Mouse (Mus musculus): ENCODE data around the gene Gspt2.
"Not testable (repeated sequence)": the region's sequence is repeated elsewhere in the genome, so short reads cannot be mapped to it uniquely, and the experiment has no call there.

Gspt2 gene

DNA sequence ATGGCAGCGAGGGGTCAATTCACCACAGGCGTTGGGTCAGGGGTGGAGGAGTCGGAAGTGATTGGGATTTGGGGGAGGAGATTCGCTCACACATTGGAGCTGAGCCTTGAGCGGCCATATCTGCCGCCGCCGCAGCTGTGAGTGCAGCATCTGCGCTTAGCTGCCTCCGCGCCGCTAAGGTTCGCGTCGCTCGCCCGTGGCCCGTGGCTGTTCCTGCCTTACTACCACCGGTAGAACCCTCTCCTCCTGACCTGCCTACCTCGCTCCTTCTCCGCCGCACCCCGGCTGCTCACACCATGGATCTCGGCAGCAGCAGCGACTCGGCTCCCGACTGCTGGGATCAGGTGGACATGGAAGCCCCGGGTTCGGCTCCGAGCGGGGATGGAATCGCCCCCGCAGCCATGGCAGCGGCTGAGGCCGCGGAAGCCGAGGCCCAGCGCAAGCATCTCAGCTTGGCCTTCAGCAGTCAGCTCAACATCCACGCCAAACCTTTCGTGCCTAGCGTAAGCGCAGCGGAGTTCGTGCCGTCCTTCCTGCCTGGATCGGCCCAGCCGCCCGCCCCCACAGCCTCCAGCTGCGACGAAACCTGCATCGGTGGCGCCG is at the start of gene Gspt2:
Gspt2 (plus strand) TSS at position 109 of the 603 bp plus-strand sequence.
- peak; percentile 47 for DNase-seq

DNA sequence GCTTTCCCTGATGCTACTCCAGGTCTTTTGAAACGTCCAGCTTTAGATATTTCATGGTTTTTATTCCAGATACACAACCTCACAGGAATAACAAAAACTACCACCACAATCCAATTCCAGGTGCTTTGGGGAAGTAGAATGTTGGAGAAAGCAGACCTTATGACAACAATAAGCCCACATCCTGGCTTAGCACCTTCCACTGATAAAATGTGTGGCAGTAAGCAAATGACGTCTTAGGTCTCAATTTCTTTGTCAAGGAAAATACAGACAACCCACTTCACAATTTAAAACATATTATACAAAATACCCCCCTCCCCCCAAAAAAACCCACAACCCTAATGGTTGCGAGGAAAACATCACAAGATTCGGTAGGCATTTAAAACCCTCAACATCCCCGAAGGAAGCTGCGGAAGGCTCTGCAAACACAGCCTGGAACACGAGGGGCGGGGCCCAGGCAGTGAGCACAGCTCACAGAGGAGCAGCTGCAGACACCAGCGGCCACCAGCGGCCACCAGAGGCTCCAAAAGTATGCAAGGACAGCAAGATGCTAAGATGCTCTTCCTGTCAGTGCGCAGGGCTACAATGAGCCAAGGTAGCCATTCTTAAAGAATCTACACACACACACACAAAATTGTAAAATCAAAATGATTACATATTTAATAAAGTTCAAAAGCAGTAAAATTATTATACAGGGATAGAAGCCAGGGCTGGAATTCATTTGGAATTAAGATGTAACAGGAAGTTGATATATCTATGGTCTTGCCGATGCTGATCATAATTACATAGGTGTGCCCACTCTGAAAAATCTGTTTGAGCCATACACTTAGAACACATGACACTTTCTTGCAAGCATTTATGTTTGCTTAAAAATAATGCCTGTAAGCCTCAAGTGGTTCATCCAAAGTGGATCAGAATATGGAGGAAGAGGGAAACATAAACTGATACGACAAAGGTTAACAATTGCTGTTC is 10.8 kb upstream of the Gspt2 start:
- no peak for DNase-seq

DNA sequence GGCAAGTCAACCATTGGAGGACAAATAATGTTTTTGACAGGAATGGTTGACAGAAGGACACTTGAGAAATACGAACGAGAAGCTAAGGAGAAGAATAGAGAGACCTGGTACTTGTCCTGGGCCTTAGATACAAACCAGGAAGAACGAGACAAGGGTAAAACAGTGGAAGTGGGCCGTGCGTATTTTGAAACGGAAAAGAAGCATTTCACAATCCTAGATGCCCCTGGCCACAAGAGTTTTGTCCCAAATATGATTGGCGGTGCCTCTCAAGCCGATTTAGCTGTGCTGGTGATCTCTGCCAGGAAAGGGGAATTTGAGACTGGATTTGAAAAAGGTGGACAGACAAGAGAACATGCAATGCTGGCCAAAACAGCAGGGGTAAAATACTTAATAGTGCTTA is 1.0 kb downstream of the Gspt2 start:
- DNase-seq, result no peak

DNA sequence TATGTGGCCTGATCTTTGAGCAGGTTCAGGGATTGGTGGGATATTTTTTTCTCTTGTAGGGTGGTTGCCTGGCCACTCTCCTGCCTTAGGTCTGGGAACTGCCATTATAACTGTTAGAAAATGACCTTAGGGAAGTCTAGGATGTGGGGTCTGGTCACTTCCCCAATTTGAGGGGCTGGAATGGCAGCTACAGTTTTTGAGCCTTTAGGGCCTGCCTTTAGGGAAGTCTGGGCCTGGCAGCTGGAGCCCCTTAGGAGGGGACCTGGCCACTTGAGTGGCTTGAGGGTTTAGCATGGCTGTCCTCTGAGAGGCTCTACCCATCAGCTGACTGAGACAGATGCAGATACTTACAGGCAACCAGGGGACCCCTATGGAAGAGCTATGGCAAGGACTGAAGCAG is 12.7 kb downstream of the Gspt2 start:
- no peak for DNase-seq

DNA sequence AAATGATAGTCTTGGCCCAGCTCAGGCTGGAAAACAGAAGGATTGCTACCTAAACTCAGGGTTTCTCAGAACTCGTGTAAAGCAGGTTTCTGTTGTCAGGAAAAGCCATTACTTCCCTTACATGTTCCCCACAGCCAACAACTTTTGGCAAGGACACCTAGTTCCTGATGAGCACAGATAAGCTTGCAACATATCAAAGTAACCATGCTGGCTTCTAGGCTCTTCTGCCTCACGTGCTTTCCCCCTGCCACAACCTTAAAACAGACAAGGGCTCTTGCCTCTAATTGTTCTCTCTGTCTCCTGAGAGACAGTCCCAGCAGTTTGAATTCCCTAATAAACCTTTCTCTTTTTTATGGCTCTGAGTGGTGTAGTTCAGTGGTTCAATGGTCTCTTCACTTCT is 21.9 kb downstream of the Gspt2 start:
- no peak for DNase-seq

DNA sequence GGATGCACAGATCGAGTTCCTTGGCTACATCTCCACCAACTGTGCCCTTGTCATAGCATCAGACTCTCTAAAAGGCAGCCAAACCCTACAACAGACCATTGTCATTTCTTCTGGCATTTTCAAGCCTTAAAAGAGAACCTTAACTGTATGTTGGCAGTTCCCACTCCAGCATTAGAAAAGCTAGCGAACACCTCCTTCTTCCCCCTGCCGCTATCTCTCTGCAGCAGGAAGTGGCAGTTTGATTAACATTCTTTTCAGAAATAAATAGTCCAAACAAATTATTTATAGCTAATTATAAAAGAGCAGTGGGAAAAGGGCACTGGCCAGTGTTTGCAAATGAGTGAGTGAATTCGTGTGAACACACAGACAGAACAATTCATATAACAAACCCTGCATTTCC is 34.9 kb downstream of the Gspt2 start:
- DNase-seq, result no peak

DNA sequence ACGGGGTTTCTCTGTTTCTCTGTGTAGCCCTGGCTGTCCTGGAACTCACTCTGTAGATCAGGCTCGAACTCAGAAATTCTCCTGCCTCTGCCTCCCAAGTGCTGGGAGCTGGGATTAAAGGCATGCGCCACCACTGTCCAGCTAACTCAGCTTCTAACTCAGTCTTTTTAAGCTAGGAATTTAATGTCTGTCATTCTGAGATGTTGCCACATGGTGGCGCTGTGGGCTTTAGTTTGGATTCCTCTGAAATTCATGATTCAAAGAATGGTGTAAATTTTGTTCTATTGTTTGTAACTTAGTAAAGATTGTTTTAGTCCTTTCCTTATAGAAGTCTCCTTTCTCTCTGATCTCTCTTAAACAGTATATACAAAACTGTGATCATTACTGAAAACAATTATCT is 39.1 kb downstream of the Gspt2 start:
- peak; percentile 1 for DNase-seq

DNA sequence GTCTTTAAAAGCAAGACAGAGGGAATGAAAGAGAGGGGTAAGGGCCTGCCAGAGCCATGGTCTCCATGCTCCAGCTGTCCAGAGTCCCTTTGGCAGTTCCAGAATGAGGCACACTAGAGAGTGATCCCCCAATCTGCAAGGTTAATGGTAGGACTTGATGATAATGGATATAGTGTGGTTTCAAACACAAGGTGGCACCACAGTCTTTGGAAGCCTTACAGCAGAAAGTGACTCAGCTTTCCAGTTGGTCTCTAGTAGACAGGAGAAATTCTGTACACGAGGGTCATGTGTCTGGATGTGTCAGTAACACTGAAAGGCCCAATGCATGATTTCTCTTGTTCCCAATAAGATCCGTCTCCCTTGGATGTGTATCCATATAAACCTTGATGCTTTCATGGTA is 45.7 kb downstream of the Gspt2 start:
- not testable (repeated sequence) for DNase-seq

DNA sequence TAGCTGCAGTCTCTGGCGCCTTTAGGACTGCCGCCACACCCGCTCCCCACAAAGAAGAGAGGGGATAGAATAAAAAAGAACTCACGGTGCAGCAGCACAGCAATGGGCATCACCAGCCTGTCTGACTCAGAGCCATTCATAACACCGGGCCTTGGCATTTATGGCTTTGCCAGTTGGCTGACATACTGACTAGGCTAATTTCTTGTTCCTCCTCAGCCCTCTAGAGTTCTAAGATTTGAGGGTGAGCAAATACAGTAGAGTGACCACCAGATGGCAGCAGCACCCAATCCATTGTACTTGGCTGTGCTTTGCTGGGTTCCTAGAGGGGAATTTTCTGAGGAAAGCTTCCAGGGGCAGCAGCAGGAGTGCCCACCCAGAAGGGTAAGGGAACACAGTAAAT is 53.7 kb downstream of the Gspt2 start:
- peak; percentile 20 for DNase-seq
